Mouse (Mus musculus) hindbrain, embryonic 12.5 days (tissue): ENCODE results near the gene Trit1. TPM values are rescaled to one million over a fixed set of nuclear protein-coding genes. Genes with fewer than 3 reads are reported as not detected.

ENCODE experiments used
- ATAC-seq: fragments of 200-750 bp; cut with Nextera tagmentation; 2 replicates; pipeline ENCODE4 v1.8.0; 2017; ENCODE audit warnings: moderate TSS enrichment; ENCODE audit not compliant: low FRiP score
- H3K27ac ChIP-seq: fragments of 300-500 bp; sonication (generic); 2 replicates; pipeline ENCODE4 v1.5.1; 2016; ENCODE audit warnings: mild to moderate bottlenecking
- H3K27me3 ChIP-seq: fragments of 300-500 bp; sonication (generic); 2 replicates; pipeline ENCODE4 v1.6.1; 2016; ENCODE audit warnings: mild to moderate bottlenecking
- H3K36me3 ChIP-seq: fragments of 300-500 bp; sonication (generic); 2 replicates; pipeline ENCODE4 v1.6.1; 2016; ENCODE audit warnings: mild to moderate bottlenecking
- H3K4me1 ChIP-seq: fragments of 300-500 bp; sonication (generic); 2 replicates; pipeline ENCODE4 v1.6.1; 2016
- H3K4me2 ChIP-seq: fragments of 300-500 bp; sonication (generic); replicated peaks from 2 replicates; pipeline ENCODE4 v1.6.1; 2016; ENCODE audit warnings: mild to moderate bottlenecking
- H3K4me3 ChIP-seq: fragments of 300-500 bp; sonication (generic); 2 replicates; pipeline ENCODE4 v1.5.1; 2016; ENCODE audit warnings: mild to moderate bottlenecking
- H3K9ac ChIP-seq: fragments of 300-500 bp; sonication (generic); 2 replicates; pipeline ENCODE4 v1.6.1; 2016; ENCODE audit warnings: mild to moderate bottlenecking, moderate library complexity
- H3K9me3 ChIP-seq: fragments of 300-500 bp; sonication (generic); replicated peaks from 2 replicates; pipeline ENCODE4 v1.6.1; 2016; ENCODE audit warnings: mild to moderate bottlenecking
- WGBS: fragments of 180-500 bp; shearing (Covaris S2); methylation state at CpG from one replicate; pipeline ENCODE4 v1.1.7; 2016; 5-methylcytosine and 5-hydroxymethylcytosine counted together
- polyA plus RNA-seq: library from polyadenylated mRNA; unstranded; fragments of >200 nt; fragmentation: Nextera tagmentation; extraction: Ambion mirVana; gene quantifications from 2 replicates; pipeline ENCODE4 v1.2.1, GENCODE M21; 2016

Trit1 gene
- polyA plus RNA-seq, 1 experiment from 2014 or later = 23.3 TPM

DNA sequence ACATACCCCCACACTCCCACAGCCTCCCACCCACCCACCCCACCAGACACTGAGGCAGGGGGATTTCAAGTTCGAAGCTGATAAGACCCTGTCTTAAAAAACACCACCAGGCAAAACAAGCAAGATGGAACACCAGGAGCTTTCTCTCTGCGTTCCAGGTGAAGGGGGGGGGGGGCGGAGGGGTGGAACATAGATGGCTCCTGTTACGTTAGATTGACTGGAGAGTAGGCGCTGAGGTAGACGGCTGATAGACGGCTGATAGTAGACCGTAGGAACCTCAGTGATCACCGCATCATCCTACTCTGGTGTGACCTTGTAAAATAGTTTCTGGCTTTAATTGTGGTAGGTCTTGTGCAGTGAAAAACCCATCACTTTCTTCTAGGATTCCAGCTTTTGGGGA, 77.5 kb downstream of the Trit1 start:
- no peaks in the 10 kb centered on the region for H3K4me1 ChIP-seq
- H3K27ac ChIP-seq = no peak overlapping the region
- H3K4me2 ChIP-seq = no peak overlapping the region
- WGBS = 70% methylated on average over 9 of the region's 9 CpGs
- no peaks in the 10 kb centered on the region for H3K27me3 ChIP-seq
- H3K36me3 ChIP-seq = no peaks in the 10 kb centered on the region
- no peak overlapping the region for H3K9ac ChIP-seq
- no peak overlapping the region for H3K4me3 ChIP-seq
- ATAC-seq = no peak
- H3K9me3 ChIP-seq = no peaks in the 10 kb centered on the region

Other genes starting within 250 kb of the Trit1 start
- gene Ppt1, start 180.4 kb upstream of the Trit1 start, polyA plus RNA-seq = 73.1 and 73.5 TPM in 2 replicates
- gene Cap1, start 130.5 kb upstream of the Trit1 start, polyA plus RNA-seq = 55.6 and 70.6 TPM in 2 replicates
- gene Mfsd2a, start 55.4 kb upstream of the Trit1 start, polyA plus RNA-seq = 28.5 and 28.7 TPM in 2 replicates
- 103 and 105 TPM in 2 replicates for gene Mycl, start 20.9 kb upstream of the Trit1 start, polyA plus RNA-seq
- 0.33 and 0.44 TPM in 2 replicates for gene Bmp8b, start 88.6 kb downstream of the Trit1 start, polyA plus RNA-seq
- gene Oxct2b, start 99.7 kb downstream of the Trit1 start, polyA plus RNA-seq = 0.48 TPM in 1 of 2 replicates, not detected in the other
- gene Ppie, start 123.4 kb downstream of the Trit1 start, polyA plus RNA-seq = 80.3 and 83.2 TPM in 2 replicates
- 2.7 and 3.7 TPM in 2 replicates for gene Hpcal4, start 166.6 kb downstream of the Trit1 start, polyA plus RNA-seq
- gene Nt5c1a, start 184.9 kb downstream of the Trit1 start, polyA plus RNA-seq = not detected in 2 replicates
- 8.6 and 10.1 TPM in 2 replicates for gene Heyl, start 217.0 kb downstream of the Trit1 start, polyA plus RNA-seq
- 36.1 and 36.4 TPM in 2 replicates for gene Pabpc4, start 245.8 kb downstream of the Trit1 start, polyA plus RNA-seq